13 mouse cellular contexts compared by ENCODE assay signal in genomic region chr3:79452696-79453263, GRCm38 (mm10).
DNase-seq lines count a peak whose midpoint lies in the region; ATAC-seq and TF ChIP-seq lines count a peak whose summit lies in the region.
"Had no signal": no experiment of that assay in that cellular context is flagged by ENCODE, and none has a peak within 500 bp of the region (broad histone marks: within the 10 kb centered on the region; RNA-seq: fewer than 3 reads in every experiment).

No protein-coding gene starts in this region.

- WGBS in heart, embryonic 10.5 days, result 80% methylated on average over 14 of the region's 14 CpGs
- 89% methylated on average over 14 of the region's 14 CpGs for WGBS in heart, adult 2 months
- 30% methylated on average over 14 of the region's 14 CpGs for WGBS in forebrain, embryonic 16.5 days
- WGBS in midbrain, embryonic 11.5 days, result 40% methylated on average over 14 of the region's 14 CpGs
- WGBS in neural tube, embryonic 15.5 days, result 29% methylated on average over 14 of the region's 14 CpGs

- TF ChIP-seq POLR2A in heart, adult 2 months (IDR thresholded peaks at IDR 0.05; ENCODE audit: insufficient read depth, low read depth, low read length), result no peak

- H3K4me3 ChIP-seq in heart, embryonic 10.5 days, result no peak overlapping the region
- H3K4me3 ChIP-seq in heart, adult 2 months, result no peak overlapping the region
- no peak overlapping the region for H3K4me3 ChIP-seq in forebrain, embryonic 16.5 days (replicated peaks; ENCODE audit: low read length)
- H3K4me3 ChIP-seq in midbrain, embryonic 11.5 days (ENCODE audit: low read depth, low read length), result no peak overlapping the region
- no peak overlapping the region for H3K4me3 ChIP-seq in neural tube, embryonic 15.5 days (replicated peaks)

- DNase-seq in heart, embryonic 10.5 days (ENCODE audit: low spot score), result peak; percentile 53
- DNase-seq in heart, adult 2 months, result no peak
- peak; percentile 93 for DNase-seq in midbrain, embryonic 11.5 days (ENCODE audit: low spot score, missing footprints)
- DNase-seq in layer of hippocampus, adult 9-11 months, result no peak
- no peak for DNase-seq in heart, adult 9 months (ENCODE audit: low spot score in 2 of 2)
- no peak for DNase-seq in urinary bladder, postnatal 36 days (ENCODE audit: low spot score in 2 of 2)
- DNase-seq: cerebellum, adult 18-20 months; heart, adult 18-20 months; kidney, adult 2 months had no signal

- no peak for TF ChIP-seq CTCF in heart, adult 2 months (IDR thresholded peaks at IDR 0.05)

- H3K9ac ChIP-seq in heart, adult 2 months (ENCODE audit: low read depth, low read length), result no peak overlapping the region
- H3K9ac ChIP-seq in forebrain, embryonic 16.5 days (replicated peaks; ENCODE audit: low read depth, low read length), result no peak overlapping the region
- H3K9ac ChIP-seq in midbrain, embryonic 11.5 days (ENCODE audit: low read length), result no peak overlapping the region
- H3K9ac ChIP-seq in neural tube, embryonic 15.5 days (replicated peaks), result no peak overlapping the region

- H3K27me3 ChIP-seq in heart, embryonic 10.5 days (ENCODE audit: insufficient read depth, poor library complexity, severe bottlenecking), result no peaks in the 10 kb centered on the region
- no peaks in the 10 kb centered on the region for H3K27me3 ChIP-seq in heart, adult 2 months (ENCODE audit: control insufficient read depth, insufficient read depth, low read length)
- H3K27me3 ChIP-seq in forebrain, embryonic 16.5 days (replicated peaks; ENCODE audit: control insufficient read depth, insufficient read depth, low read length), result no peaks in the 10 kb centered on the region
- no peaks in the 10 kb centered on the region for H3K27me3 ChIP-seq in midbrain, embryonic 11.5 days (ENCODE audit: control insufficient read depth, insufficient read depth, low read length)
- no peaks in the 10 kb centered on the region for H3K27me3 ChIP-seq in neural tube, embryonic 15.5 days (replicated peaks)

- no peaks in the 10 kb centered on the region for H3K79me2 ChIP-seq in heart, adult 2 months (replicated peaks; ENCODE audit: control insufficient read depth, insufficient read depth, low read length)

- H3K36me3 ChIP-seq in heart, embryonic 10.5 days, result peaks cover 7% of the 10 kb centered on the region; the same call in 1 of the 2 replicates
- no peaks in the 10 kb centered on the region; the same call in 1 of the 2 replicates for H3K36me3 ChIP-seq in heart, adult 2 months (ENCODE audit: control insufficient read depth, insufficient read depth, low read length)
- H3K36me3 ChIP-seq in forebrain, embryonic 16.5 days (ENCODE audit: control insufficient read depth, insufficient read depth), result peaks cover 2% of the 10 kb centered on the region; the same call in 1 of the 2 replicates
- no peaks in the 10 kb centered on the region for H3K36me3 ChIP-seq in midbrain, embryonic 11.5 days (ENCODE audit: control insufficient read depth, insufficient read depth, low read length)
- H3K36me3 ChIP-seq in neural tube, embryonic 15.5 days, result no peaks in the 10 kb centered on the region

- peak; percentile 79 for ATAC-seq in forebrain, embryonic 16.5 days
- peak; percentile 92 for ATAC-seq in midbrain, embryonic 11.5 days (ENCODE audit: low FRiP score)
- peak; percentile 45; the same call in 1 of the 2 replicates for ATAC-seq in neural tube, embryonic 15.5 days (ENCODE audit: low FRiP score)
- ATAC-seq: lung, postnatal 0 days had no signal

- intact Hi-C loops in heart, adult 2 months (cut with DNase I), result loop anchor here (1.0 kb wide), 1 partner anchor 152 kb away; no protein-coding TSS in a partner anchor

- no peak for TF ChIP-seq EP300 in heart, adult 2 months (IDR thresholded peaks at IDR 0.05; ENCODE audit: insufficient read depth, low read depth, low read length)

- H3K9me3 ChIP-seq in heart, embryonic 10.5 days, result no peaks in the 10 kb centered on the region
- no peaks in the 10 kb centered on the region for H3K9me3 ChIP-seq in forebrain, embryonic 16.5 days (ENCODE audit: control insufficient read depth, low read length)
- H3K9me3 ChIP-seq in midbrain, embryonic 11.5 days (ENCODE audit: control insufficient read depth, low read length), result no peaks in the 10 kb centered on the region
- H3K9me3 ChIP-seq in neural tube, embryonic 15.5 days (replicated peaks), result no peaks in the 10 kb centered on the region

- no peak overlapping the region for H3K27ac ChIP-seq in heart, embryonic 10.5 days
- H3K27ac ChIP-seq in heart, adult 2 months, result no peak overlapping the region
- H3K27ac ChIP-seq in forebrain, embryonic 16.5 days (ENCODE audit: low read length), result no peak overlapping the region
- peak overlapping the region; percentile 55; the same call in 1 of the 2 replicates for H3K27ac ChIP-seq in midbrain, embryonic 11.5 days (ENCODE audit: low read depth, low read length)
- H3K27ac ChIP-seq in neural tube, embryonic 15.5 days (replicated peaks), result no peak overlapping the region; the same call in 1 of the 2 replicates

- no peak overlapping the region for H3K4me2 ChIP-seq in forebrain, embryonic 16.5 days (ENCODE audit: low read length)
- H3K4me2 ChIP-seq in midbrain, embryonic 11.5 days, result no peak overlapping the region
- no peak overlapping the region for H3K4me2 ChIP-seq in neural tube, embryonic 15.5 days
- H3K4me2 ChIP-seq: liver, embryonic 11.5 days had no signal

- 0 out of 2 replicates have a peak, but pooled peaks cover 3% of the 10 kb centered on the region for H3K4me1 ChIP-seq in heart, embryonic 10.5 days
- H3K4me1 ChIP-seq in heart, adult 2 months (ENCODE audit: control insufficient read depth, insufficient read depth, low read length), result no peaks in the 10 kb centered on the region
- H3K4me1 ChIP-seq in forebrain, embryonic 16.5 days (replicated peaks; ENCODE audit: control insufficient read depth, insufficient read depth, low read length), result no peaks in the 10 kb centered on the region
- peaks cover 9% of the 10 kb centered on the region for H3K4me1 ChIP-seq in midbrain, embryonic 11.5 days (ENCODE audit: control insufficient read depth, insufficient read depth, low read length)
- no peaks in the 10 kb centered on the region for H3K4me1 ChIP-seq in neural tube, embryonic 15.5 days

Comparison
In these comparisons a context has a peak if more than half of its experiments do, and no peak if none do; other contexts are left out.
1. DNase-seq: peak in heart, embryonic 10.5 days (single experiment) and midbrain, embryonic 11.5 days (single experiment); none in heart, adult 2 months (0 of 2), layer of hippocampus, adult 9-11 months (single experiment), heart, adult 9 months (0 of 2) and urinary bladder, postnatal 36 days (0 of 2).
2. Peak in every context shown above with its lines, with median percentiles within 50 percentile points of each other: ATAC-seq.